Mouse (Mus musculus) frontal cortex, adult (tissue): ENCODE measurements around the gene Pafah1b3.
"Not testable (repeated sequence)": the region's sequence is repeated elsewhere in the genome, so short reads cannot be mapped to it uniquely, and the experiment has no call there.

Experiments used
- ATAC-seq: cut with Nextera tagmentation; 2 replicates; pipeline ENCODE4 v1.9.2; 2017; ENCODE audit warnings: mild to moderate bottlenecking, moderate library complexity, mixed read lengths; ENCODE audit not compliant: low TSS enrichment

Gene Pafah1b3

GRCm38 (mm10) chr7:25269029-25269428 lies 28.8 kb downstream of the Pafah1b3 start:
- ATAC-seq = no peak

GRCm38 (mm10) chr7:25268588-25268987 lies 29.2 kb downstream of the Pafah1b3 start:
- no peak for ATAC-seq

- ATAC-seq = peak; percentile 83
Observed at GRCm38 (mm10) chr7:25267751-25268463, 29.9 kb downstream of the Pafah1b3 start.

GRCm38 (mm10) chr7:25267301-25267750 lies 30.5 kb downstream of the Pafah1b3 start, which contains the start of gene Cic:
Gene Cic (plus strand): TSS chr7:25267704.
- ATAC-seq = peak; percentile 70

- ATAC-seq = no peak
Observed at GRCm38 (mm10) chr7:25266180-25266962, 31.4 kb downstream of the Pafah1b3 start.

GRCm38 (mm10) chr7:25265743-25266142 lies 32.0 kb downstream of the Pafah1b3 start:
- ATAC-seq = not testable (repeated sequence)

- ATAC-seq = no peak
Observed at GRCm38 (mm10) chr7:25263968-25264870, 33.6 kb downstream of the Pafah1b3 start.

GRCm38 (mm10) chr7:25261896-25262295 lies 35.9 kb downstream of the Pafah1b3 start:
- ATAC-seq = no peak

- no peak for ATAC-seq
Observed at GRCm38 (mm10) chr7:25251822-25252221, 46.0 kb downstream of the Pafah1b3 start.

- ATAC-seq = no peak
Observed at GRCm38 (mm10) chr7:25251071-25251791, 46.6 kb downstream of the Pafah1b3 start.

GRCm38 (mm10) chr7:25250141-25250972 lies 47.4 kb downstream of the Pafah1b3 start, which contains the start of gene Erf:
Gene Erf (minus strand): TSS chr7:25250761.
- peak; percentile 44 for ATAC-seq

- no peak for ATAC-seq
Observed at GRCm38 (mm10) chr7:25249314-25250140, 48.3 kb downstream of the Pafah1b3 start.

GRCm38 (mm10) chr7:25248846-25249313 lies 48.9 kb downstream of the Pafah1b3 start:
- no peak for ATAC-seq

GRCm38 (mm10) chr7:25248018-25248647 lies 49.7 kb downstream of the Pafah1b3 start:
- ATAC-seq = peak; percentile 53

- no peak for ATAC-seq
Observed at GRCm38 (mm10) chr7:25247498-25247897, 50.3 kb downstream of the Pafah1b3 start.

- no peak for ATAC-seq
Observed at GRCm38 (mm10) chr7:25246759-25247137, 51.0 kb downstream of the Pafah1b3 start.

GRCm38 (mm10) chr7:25246079-25246758 lies 51.6 kb downstream of the Pafah1b3 start:
- no peak for ATAC-seq
